Comparison of ENCODE assay signal across 14 mouse cellular contexts in genomic region chr4:138293261-138293948, GRCm38 (mm10). TPM values are rescaled to one million over a fixed set of nuclear protein-coding genes. Genes with fewer than 3 reads are reported as not detected.
DNase-seq lines count a peak whose midpoint lies in the region; ATAC-seq and TF ChIP-seq lines count a peak whose summit lies in the region.
"Had no signal": no experiment of that assay in that cellular context is flagged by ENCODE, and none has a peak within 500 bp of the region (broad histone marks: within the 10 kb centered on the region; RNA-seq: fewer than 3 reads in every experiment).

No protein-coding gene starts in this region.

- H3K27ac ChIP-seq in forebrain, embryonic 13.5 days, result peak overlapping the region; percentile 59
- no peak overlapping the region for H3K27ac ChIP-seq in forebrain, embryonic 10.5 days
- peak overlapping the region; percentile 78 for H3K27ac ChIP-seq in forebrain, postnatal 0 days (ENCODE audit: low read depth, low read length)
- peak overlapping the region; percentile 84 for H3K27ac ChIP-seq in midbrain, embryonic 14.5 days (replicated peaks; ENCODE audit: low read depth, low read length)
- H3K27ac ChIP-seq: liver, embryonic 13.5 days had no signal

- H3K4me3 ChIP-seq in forebrain, embryonic 13.5 days, result no peak overlapping the region
- H3K4me3 ChIP-seq in forebrain, embryonic 10.5 days, result no peak overlapping the region
- H3K4me3 ChIP-seq in forebrain, postnatal 0 days (ENCODE audit: low read depth, low read length), result no peak overlapping the region
- no peak overlapping the region for H3K4me3 ChIP-seq in midbrain, embryonic 14.5 days (replicated peaks; ENCODE audit: low read depth, low read length)
- H3K4me3 ChIP-seq: liver, embryonic 13.5 days had no signal

- H3K4me1 ChIP-seq in forebrain, embryonic 13.5 days, result no peaks in the 10 kb centered on the region
- H3K4me1 ChIP-seq in forebrain, embryonic 10.5 days, result no peaks in the 10 kb centered on the region; the same call in 1 of the 2 replicates
- no peaks in the 10 kb centered on the region; the same call in 1 of the 2 replicates for H3K4me1 ChIP-seq in forebrain, postnatal 0 days (ENCODE audit: insufficient read depth)
- no peaks in the 10 kb centered on the region for H3K4me1 ChIP-seq in midbrain, embryonic 14.5 days (ENCODE audit: control insufficient read depth, insufficient read depth, low read length)
- H3K4me1 ChIP-seq: liver, embryonic 13.5 days had no signal

- H3K9me3 ChIP-seq in forebrain, embryonic 13.5 days (replicated peaks), result no peaks in the 10 kb centered on the region
- H3K9me3 ChIP-seq in forebrain, embryonic 10.5 days, result no peaks in the 10 kb centered on the region
- no peaks in the 10 kb centered on the region for H3K9me3 ChIP-seq in forebrain, postnatal 0 days (ENCODE audit: low read length)
- no peaks in the 10 kb centered on the region for H3K9me3 ChIP-seq in midbrain, embryonic 14.5 days (ENCODE audit: control insufficient read depth, low read length)
- H3K9me3 ChIP-seq: liver, embryonic 13.5 days had no signal

- WGBS in forebrain, embryonic 13.5 days, result 76% methylated on average over 18 of the region's 18 CpGs
- 84% methylated on average over 18 of the region's 18 CpGs for WGBS in forebrain, embryonic 10.5 days
- WGBS in forebrain, postnatal 0 days, result 64% methylated on average over 18 of the region's 18 CpGs
- WGBS in midbrain, embryonic 14.5 days, result 60% methylated on average over 18 of the region's 18 CpGs

- no peaks in the 10 kb centered on the region for H3K36me3 ChIP-seq in forebrain, embryonic 13.5 days (ENCODE audit: poor library complexity, severe bottlenecking)
- no peaks in the 10 kb centered on the region for H3K36me3 ChIP-seq in forebrain, embryonic 10.5 days (replicated peaks)
- no peaks in the 10 kb centered on the region for H3K36me3 ChIP-seq in forebrain, postnatal 0 days (ENCODE audit: insufficient read depth)
- no peaks in the 10 kb centered on the region for H3K36me3 ChIP-seq in midbrain, embryonic 14.5 days (ENCODE audit: control insufficient read depth, insufficient read depth, low read length)
- H3K36me3 ChIP-seq: liver, embryonic 13.5 days had no signal

- intact Hi-C loops in left cerebral cortex, postnatal 36 days (cut with DNase I), result no loop called here

- 0 out of 2 replicates have a peak, but pooled peaks have one; percentile 33 for ATAC-seq in forebrain, embryonic 13.5 days
- ATAC-seq in forebrain, postnatal 0 days, result peak; percentile 94
- peak; percentile 53 for ATAC-seq in midbrain, embryonic 14.5 days (ENCODE audit: low FRiP score, low TSS enrichment)

- TF ChIP-seq CTCF in forebrain, postnatal 0 days (IDR thresholded peaks at IDR 0.05; ENCODE audit: low read depth), result no peak

- no peak overlapping the region for H3K9ac ChIP-seq in forebrain, embryonic 13.5 days
- H3K9ac ChIP-seq in forebrain, postnatal 0 days, result no peak overlapping the region
- no peak overlapping the region for H3K9ac ChIP-seq in midbrain, embryonic 14.5 days (replicated peaks; ENCODE audit: low read length)
- H3K9ac ChIP-seq: liver, embryonic 13.5 days had no signal

- H3K27me3 ChIP-seq in forebrain, embryonic 13.5 days, result no peaks in the 10 kb centered on the region
- no peaks in the 10 kb centered on the region for H3K27me3 ChIP-seq in forebrain, embryonic 10.5 days (ENCODE audit: poor library complexity, severe bottlenecking)
- H3K27me3 ChIP-seq in forebrain, postnatal 0 days (ENCODE audit: insufficient read depth, low read length), result no peaks in the 10 kb centered on the region
- no peaks in the 10 kb centered on the region for H3K27me3 ChIP-seq in midbrain, embryonic 14.5 days (ENCODE audit: control insufficient read depth, insufficient read depth, low read length)
- H3K27me3 ChIP-seq: liver, embryonic 13.5 days had no signal

- no peak for DNase-seq in forebrain, embryonic 10.5 days (ENCODE audit: extremely low spot score, low spot score)
- peak; percentile 42 for DNase-seq in R1 (ENCODE audit: low read depth, low spot score)
- peak; percentile 66 for DNase-seq in forebrain, postnatal 0 days
- peak; percentile 68 for DNase-seq in midbrain, embryonic 14.5 days
- no peak for DNase-seq in adrenal gland, postnatal 36 days
- no peak for DNase-seq in right cerebral cortex, adult 18-20 months
- DNase-seq in left cerebral cortex, postnatal 36 days (ENCODE audit: low spot score in 2 of 2), result no peak
- DNase-seq: adrenal gland, postnatal 25 days; B cell, adult 2 months; cerebellum, adult 8-10 months; heart, postnatal 10 days; kidney, adult 8-10 months; liver, embryonic 13.5 days had no signal

- H3K4me2 ChIP-seq in forebrain, embryonic 13.5 days, result no peak overlapping the region
- H3K4me2 ChIP-seq in forebrain, postnatal 0 days (ENCODE audit: low read depth), result no peak overlapping the region
- H3K4me2 ChIP-seq in midbrain, embryonic 14.5 days (ENCODE audit: low read length), result no peak overlapping the region
- H3K4me2 ChIP-seq: liver, embryonic 13.5 days had no signal

RNA-seq across cellular contexts. Expression of gene Ddost, which starts 11.1 kb away (rescaled TPM):
- polyA plus RNA-seq in forebrain, embryonic 13.5 days (2015; fragmentation: Nextera tagmentation; extraction: Ambion mirVana), result 176 and 192 TPM in 2 replicates
- 279 and 281 TPM in 2 replicates for polyA plus RNA-seq in forebrain, embryonic 10.5 days (2016; fragmentation: Nextera tagmentation; extraction: Ambion mirVana)
- total RNA-seq in forebrain, postnatal 0 days (2014; rRNA removed), result 160 and 184 TPM in 2 replicates
- 181 and 212 TPM in 2 replicates for polyA plus RNA-seq in forebrain, postnatal 0 days (2015; fragmentation: Nextera tagmentation; extraction: Ambion mirVana)
- polyA plus RNA-seq in midbrain, embryonic 14.5 days (2014; fragmentation: Nextera tagmentation; extraction: Ambion mirVana), result 177 and 184 TPM in 2 replicates
- total RNA-seq in adrenal gland, postnatal 36 days (2021), result 100 to 1,000 TPM; 127 to 132 TPM
- 10 to 100 TPM; 84.1 to 91.4 TPM for total RNA-seq in left cerebral cortex, postnatal 36 days (2021)

RNA-seq across cellular contexts. Expression of gene Pink1, which starts 32.7 kb away (rescaled TPM):
- 62.4 and 64.2 TPM in 2 replicates for polyA plus RNA-seq in forebrain, embryonic 13.5 days (2015; fragmentation: Nextera tagmentation; extraction: Ambion mirVana)
- polyA plus RNA-seq in forebrain, embryonic 10.5 days (2016; fragmentation: Nextera tagmentation; extraction: Ambion mirVana), result 24.6 and 26.7 TPM in 2 replicates
- total RNA-seq in forebrain, postnatal 0 days (2014; rRNA removed), result 224 and 230 TPM in 2 replicates
- polyA plus RNA-seq in forebrain, postnatal 0 days (2015; fragmentation: Nextera tagmentation; extraction: Ambion mirVana), result 152 TPM in 2 replicates
- polyA plus RNA-seq in midbrain, embryonic 14.5 days (2014; fragmentation: Nextera tagmentation; extraction: Ambion mirVana), result 54.1 and 74.7 TPM in 2 replicates
- total RNA-seq in adrenal gland, postnatal 36 days (2021), result 100 to 1,000 TPM; 141 to 211 TPM
- total RNA-seq in left cerebral cortex, postnatal 36 days (2021), result 100 to 1,000 TPM; 270 to 338 TPM

RNA-seq across cellular contexts. Expression of gene Kif17, which starts 43.2 kb away (rescaled TPM):
- polyA plus RNA-seq in forebrain, embryonic 13.5 days (2015; fragmentation: Nextera tagmentation; extraction: Ambion mirVana), result 0.59 and 0.77 TPM in 2 replicates
- polyA plus RNA-seq in forebrain, embryonic 10.5 days (2016; fragmentation: Nextera tagmentation; extraction: Ambion mirVana), result 0.25 and 0.39 TPM in 2 replicates
- 2.3 and 4.0 TPM in 2 replicates for total RNA-seq in forebrain, postnatal 0 days (2014; rRNA removed)
- polyA plus RNA-seq in forebrain, postnatal 0 days (2015; fragmentation: Nextera tagmentation; extraction: Ambion mirVana), result 2.6 and 4.2 TPM in 2 replicates
- 2.5 and 2.9 TPM in 2 replicates for polyA plus RNA-seq in midbrain, embryonic 14.5 days (2014; fragmentation: Nextera tagmentation; extraction: Ambion mirVana)
- total RNA-seq in adrenal gland, postnatal 36 days (2021), result 1 to 10 TPM; 1.6 to 3.5 TPM
- total RNA-seq in left cerebral cortex, postnatal 36 days (2021), result 10 to 100 TPM; 24.5 to 29.4 TPM

RNA-seq across cellular contexts. Expression of gene Sh2d5, which starts 43.2 kb away (rescaled TPM):
- 2.5 and 3.0 TPM in 2 replicates for polyA plus RNA-seq in forebrain, embryonic 13.5 days (2015; fragmentation: Nextera tagmentation; extraction: Ambion mirVana)
- 0.23 and 0.47 TPM in 2 replicates for polyA plus RNA-seq in forebrain, embryonic 10.5 days (2016; fragmentation: Nextera tagmentation; extraction: Ambion mirVana)
- 17.8 and 18.2 TPM in 2 replicates for total RNA-seq in forebrain, postnatal 0 days (2014; rRNA removed)
- 10.8 and 13.8 TPM in 2 replicates for polyA plus RNA-seq in forebrain, postnatal 0 days (2015; fragmentation: Nextera tagmentation; extraction: Ambion mirVana)
- polyA plus RNA-seq in midbrain, embryonic 14.5 days (2014; fragmentation: Nextera tagmentation; extraction: Ambion mirVana), result 7.7 and 9.4 TPM in 2 replicates
- 1 to 10 TPM in 1 of 2 experiments, under 1 TPM in 1; 0.92 to 2.9 TPM for total RNA-seq in adrenal gland, postnatal 36 days (2021)
- total RNA-seq in left cerebral cortex, postnatal 36 days (2021), result 10 to 100 TPM; 66.7 to 74.0 TPM

Comparison
In these comparisons a context has a peak if more than half of its experiments do, and no peak if none do; other contexts are left out.
1. DNase-seq: peak in R1 (single experiment), forebrain, postnatal 0 days (single experiment) and midbrain, embryonic 14.5 days (single experiment); none in forebrain, embryonic 10.5 days (single experiment), adrenal gland, postnatal 36 days (0 of 2), right cerebral cortex, adult 18-20 months (single experiment) and left cerebral cortex, postnatal 36 days (0 of 2).
2. ATAC-seq: peak in every context shown above with its lines; median percentile 94 in forebrain, postnatal 0 days; 53 in midbrain, embryonic 14.5 days; 33 in forebrain, embryonic 13.5 days.